Mouse (Mus musculus) CD8-positive naive resting alpha-beta T cell, adult 57 days (primary cell): Measurements from ENCODE around the gene Mt3. TPM values are rescaled to one million over a fixed set of nuclear protein-coding genes. Genes with fewer than 3 reads are reported as not detected.

Source experiments
- total RNA-seq: library from RNA; stranded (reverse); gene quantifications from one replicate; pipeline ENCODE4 v1.2.4, GENCODE M21; 2023

Gene Mt3
- total RNA-seq: not detected

DNA sequence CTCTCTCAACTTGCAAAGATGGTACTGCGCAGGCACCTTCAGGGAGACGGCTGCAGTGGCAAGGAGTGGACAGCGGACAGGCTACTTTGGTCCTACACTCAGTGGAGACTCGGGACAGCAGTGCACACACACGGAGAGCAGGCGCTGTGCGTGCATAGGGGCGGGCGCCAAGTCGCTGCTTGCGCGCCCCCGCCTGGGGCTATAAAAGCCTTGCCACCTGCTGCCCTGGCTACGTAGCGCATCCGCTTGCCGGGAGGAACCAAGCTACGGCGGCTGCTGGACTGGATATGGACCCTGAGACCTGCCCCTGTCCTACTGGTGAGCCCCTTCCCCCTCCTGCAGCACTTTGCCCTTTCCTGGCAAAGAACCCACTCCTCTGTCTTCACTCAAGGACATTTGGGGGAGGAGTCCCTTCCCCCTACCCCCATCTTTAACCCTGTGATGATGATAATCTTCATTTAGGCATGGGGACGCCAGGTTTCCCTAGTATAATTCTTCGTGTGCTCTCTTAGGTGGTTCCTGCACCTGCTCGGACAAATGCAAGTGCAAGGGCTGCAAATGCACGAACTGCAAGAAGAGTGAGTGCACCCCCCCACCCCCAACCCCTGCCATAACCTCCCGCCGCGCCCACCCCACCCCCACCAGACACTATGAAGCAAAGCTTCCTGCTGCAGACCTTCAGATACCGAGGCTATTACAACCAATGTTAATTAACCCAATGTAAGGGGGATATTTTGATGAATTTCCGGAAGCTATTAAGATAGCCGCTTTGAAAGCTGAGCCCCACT is at the start of gene Mt3:
Mt3 (plus strand) TSS at position 95 of the 788 bp plus-strand sequence.

GRCm38 (mm10) chr8:94136933-94137332 is 15.5 kb upstream of the Mt3 start, which contains the start of gene Mt4:
Mt4 (plus strand) TSS chr8:94137197.

DNA sequence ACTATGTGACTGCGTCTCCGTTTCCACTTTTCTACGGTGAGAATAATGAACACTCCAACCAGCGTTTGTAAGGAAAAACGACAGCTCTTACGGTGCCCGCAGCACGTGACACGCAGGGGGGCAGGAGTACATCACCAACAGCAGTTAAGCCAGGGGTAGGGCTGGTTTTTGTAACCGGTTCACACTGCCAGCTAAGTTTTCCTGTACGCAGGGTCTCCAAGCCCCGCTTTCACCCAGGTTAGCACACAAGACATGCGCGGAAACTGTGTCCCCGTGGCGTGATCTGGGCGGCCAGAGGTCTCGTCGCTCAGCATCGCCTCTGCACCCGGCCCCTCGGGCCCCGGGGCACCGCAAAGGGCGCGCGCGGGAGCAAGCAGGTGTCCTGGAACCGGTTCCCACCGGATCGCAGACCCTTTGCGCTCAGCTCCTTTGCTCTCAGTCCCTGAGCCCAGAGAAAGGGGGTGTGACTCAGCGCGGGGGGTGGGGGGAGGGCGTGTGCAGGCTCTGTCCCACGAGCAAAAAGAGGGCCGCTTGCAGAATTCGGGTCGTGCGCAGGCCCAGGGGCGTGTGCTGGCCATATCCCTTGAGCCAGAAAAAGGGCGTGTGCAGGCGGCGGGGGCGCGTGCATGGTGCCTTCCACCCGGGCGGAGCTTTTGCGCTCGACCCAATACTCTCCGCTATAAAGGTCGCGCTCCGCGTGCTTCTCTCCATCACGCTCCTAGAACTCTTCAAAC is 19.8 kb downstream of the Mt3 start, which contains the start of gene Mt2:
Mt2 (plus strand) TSS at position 590 of the 734 bp plus-strand sequence.

DNA sequence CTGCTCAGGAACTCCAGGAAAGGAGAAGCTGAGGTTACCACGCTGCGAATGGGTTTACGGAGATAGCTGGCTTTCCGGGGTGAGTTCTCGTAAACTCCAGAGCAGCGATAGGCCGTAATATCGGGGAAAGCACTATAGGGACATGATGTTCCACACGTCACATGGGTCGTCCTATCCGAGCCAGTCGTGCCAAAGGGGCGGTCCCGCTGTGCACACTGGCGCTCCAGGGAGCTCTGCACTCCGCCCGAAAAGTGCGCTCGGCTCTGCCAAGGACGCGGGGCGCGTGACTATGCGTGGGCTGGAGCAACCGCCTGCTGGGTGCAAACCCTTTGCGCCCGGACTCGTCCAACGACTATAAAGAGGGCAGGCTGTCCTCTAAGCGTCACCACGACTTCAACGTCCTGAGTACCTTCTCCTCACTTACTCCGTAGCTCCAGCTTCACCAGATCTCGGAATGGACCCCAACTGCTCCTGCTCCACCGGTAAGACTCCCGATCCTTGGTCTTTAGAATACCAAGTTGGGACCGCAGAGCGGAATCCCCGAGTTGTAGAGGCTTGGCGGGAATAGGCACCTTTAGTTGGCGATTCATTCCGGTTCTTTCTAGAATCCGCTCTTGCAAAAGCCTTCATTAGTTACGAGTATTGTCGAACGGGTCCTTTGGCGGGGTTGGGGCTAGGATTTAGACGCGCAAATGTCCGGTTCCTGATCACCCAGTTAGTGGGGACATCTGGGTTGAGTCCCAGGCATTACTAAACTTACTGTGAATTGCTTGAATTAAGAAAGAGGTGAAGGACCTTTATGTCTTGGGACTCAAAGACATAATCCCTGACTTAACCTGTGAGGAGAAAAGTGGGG is 26.7 kb downstream of the Mt3 start, which contains the start of gene Mt1:
Mt1 (plus strand) TSS at position 226 of the 856 bp plus-strand sequence.

Other genes starting within 250 kb of the Mt3 start
- gene Amfr, start 139.8 kb upstream of the Mt3 start, total RNA-seq: 60.6 TPM
- 51.5 TPM for gene Nudt21, start 115.6 kb upstream of the Mt3 start, total RNA-seq
- gene Ogfod1, start 115.4 kb upstream of the Mt3 start, total RNA-seq: 17.4 TPM
- 15.0 TPM for gene Bbs2, start 53.7 kb upstream of the Mt3 start, total RNA-seq
- not detected for gene Mt4, start 15.4 kb upstream of the Mt3 start, total RNA-seq
- 1.7 TPM for gene Mt2, start 20.1 kb downstream of the Mt3 start, total RNA-seq
- gene Mt1, start 26.5 kb downstream of the Mt3 start, total RNA-seq: 2.5 TPM
- 38.2 TPM for gene Nup93, start 62.0 kb downstream of the Mt3 start, total RNA-seq
- gene Slc12a3, start 176.6 kb downstream of the Mt3 start, total RNA-seq: 0.49 TPM
- gene Herpud1, start 233.8 kb downstream of the Mt3 start, total RNA-seq: 137 TPM